Mouse (Mus musculus) G1E (cell line): ENCODE data around the gene Rbm44. TPM values are rescaled to one million over a fixed set of nuclear protein-coding genes. Genes with fewer than 3 reads are reported as not detected.
A peak's percentile ranks its signal among the peaks of the same experiment; 100 is the strongest.

Experiments used
- ATAC-seq: 2 replicates; pipeline ENCODE4 v1.8.0; 2016; ENCODE audit warnings: mild to moderate bottlenecking; ENCODE audit not compliant: insufficient number of reproducible peaks, poor library complexity, low FRiP score, severe bottlenecking; ENCODE audit errors: extremely low read depth
- DNase-seq: peaks from one replicate; pipeline ENCODE4 v3.0.0; 2012; ENCODE audit warnings: low spot score
- H3K27me3 ChIP-seq: 2 replicates; pipeline ENCODE4 v1.6.1; 2012; ENCODE audit warnings: mild to moderate bottlenecking, low read length, inconsistent platforms; ENCODE audit not compliant: insufficient read depth
- H3K36me3 ChIP-seq: replicated peaks from 2 replicates; pipeline ENCODE3; 2012; ENCODE audit warnings: mild to moderate bottlenecking, inconsistent platforms
- H3K4me1 ChIP-seq: 2 replicates; pipeline ENCODE4 v1.6.1; 2012; ENCODE audit warnings: low read depth, low read length, inconsistent platforms, mixed read lengths; ENCODE audit not compliant: insufficient read depth
- H3K4me3 ChIP-seq: 2 replicates; pipeline ENCODE4 v1.5.1; 2012; ENCODE audit warnings: low read depth, mild to moderate bottlenecking, inconsistent platforms, low read length, moderate library complexity, mixed read lengths
- H3K9me3 ChIP-seq: replicated peaks from 2 replicates; pipeline ENCODE4 v1.6.1; 2012; ENCODE audit warnings: inconsistent platforms
- CTCF ChIP-seq: IDR thresholded peaks from 2 replicates; pipeline ENCODE4 v1.5.1; 2012; ENCODE audit warnings: low read depth, low read length, inconsistent platforms, mixed read lengths
- GATA1 ChIP-seq: IDR thresholded peaks from 2 replicates; pipeline ENCODE4 v1.6.1; 2012; ENCODE audit warnings: borderline replicate concordance, low read length, inconsistent platforms, mixed read lengths
- GATA2 ChIP-seq: IDR thresholded peaks from 2 replicates; pipeline ENCODE4 v1.6.1; 2012; ENCODE audit warnings: low read depth, low read length, inconsistent platforms, borderline replicate concordance
- POLR2AphosphoS5 ChIP-seq: IDR thresholded peaks from 2 replicates; pipeline ENCODE4 v1.6.1; 2012; ENCODE audit warnings: low read depth, low read length, inconsistent platforms; ENCODE audit not compliant: insufficient replicate concordance
- TAL1 ChIP-seq: conservative IDR thresholded peaks from 2 replicates; pipeline ENCODE4 v1.6.1; 2012; ENCODE audit warnings: low read depth, low read length, inconsistent platforms, mixed read lengths
- polyA plus RNA-seq: library from polyadenylated mRNA; stranded (reverse); fragments of >175 nt; gene quantifications from 2 replicates; pipeline ENCODE4 v1.2.3, GENCODE M21; 2012
- total RNA-seq, 2 experiments: library from RNA; stranded (forward) in 1 of 2; stranded (reverse) in 1 of 2; fragments of 200-1000 nt in 1 of 2; fragments of >200 nt in 1 of 2; fragmentation: Nextera tagmentation in 1 of 2; gene quantifications; 2 replicates each; pipeline ENCODE4 v1.2.3; 2014 to 2017

Gene Rbm44
- total and polyA plus RNA-seq, 3 experiments, result 0.27 TPM; not detected in 2

GRCm38 (mm10) chr1:91209343-91209742, 64.5 kb downstream of the Rbm44 start:
- TF ChIP-seq TAL1 (no peak), CTCF (no peak), GATA1 (no peak), POLR2AphosphoS5 (no peak), GATA2 (no peak)
- H3K9me3 ChIP-seq, result no peaks in the 10 kb centered on the region
- no peaks in the 10 kb centered on the region for H3K4me1 ChIP-seq
- no peak overlapping the region for H3K4me3 ChIP-seq
- ATAC-seq, result no peak
- no peak for DNase-seq
- H3K36me3 ChIP-seq, result no peaks in the 10 kb centered on the region
- no peaks in the 10 kb centered on the region; the same call in 1 of the 2 replicates for H3K27me3 ChIP-seq

DNA sequence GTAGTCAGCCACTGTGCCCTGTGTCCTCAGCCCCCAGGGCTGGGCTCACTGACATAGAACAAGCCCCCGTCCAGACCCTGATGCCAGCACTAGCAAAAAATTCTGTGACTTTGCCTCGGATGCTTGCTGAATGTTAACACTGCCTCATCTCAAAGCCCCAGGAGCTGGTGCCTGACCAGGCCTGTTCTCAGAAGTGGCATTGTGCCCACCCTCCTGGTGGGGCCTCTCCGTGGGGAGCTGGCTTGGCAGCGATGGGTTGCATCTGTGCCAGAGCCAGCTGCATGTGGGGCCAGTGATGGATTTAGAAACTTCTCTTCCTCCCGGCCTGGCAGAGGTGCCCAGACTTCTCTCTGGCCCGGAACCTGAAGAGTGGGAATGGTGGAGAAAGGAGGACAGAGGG, 64.9 kb downstream of the Rbm44 start:
- Histone ChIP-seq H3K27me3 (no peaks in the 10 kb centered on the region; the same call in 1 of the 2 replicates), H3K4me1 (no peaks in the 10 kb centered on the region), H3K9me3 (no peaks in the 10 kb centered on the region), H3K36me3 (no peaks in the 10 kb centered on the region), H3K4me3 (no peak overlapping the region)
- ATAC-seq (no peak), DNase-seq (no peak)
- TF ChIP-seq GATA2 (no peak), POLR2AphosphoS5 (no peak)

- ATAC-seq, result no peak
- no peaks in the 10 kb centered on the region for H3K9me3 ChIP-seq
- no peak for DNase-seq
- no peaks in the 10 kb centered on the region for H3K4me1 ChIP-seq
- no peak for TF ChIP-seq GATA1
- TF ChIP-seq CTCF, result peak; percentile 20; the same call in 1 of the 2 replicates
- TF ChIP-seq POLR2AphosphoS5, result no peak
- no peak for TF ChIP-seq TAL1
- TF ChIP-seq GATA2, result no peak
- no peaks in the 10 kb centered on the region; the same call in 1 of the 2 replicates for H3K27me3 ChIP-seq
- H3K4me3 ChIP-seq, result no peak overlapping the region
- H3K36me3 ChIP-seq, result no peaks in the 10 kb centered on the region
Observed at GRCm38 (mm10) chr1:91211099-91211498, 66.2 kb downstream of the Rbm44 start.

- Histone ChIP-seq H3K4me3 (no peak overlapping the region), H3K27me3 (no peaks in the 10 kb centered on the region; the same call in 1 of the 2 replicates), H3K36me3 (no peaks in the 10 kb centered on the region), H3K4me1 (no peaks in the 10 kb centered on the region), H3K9me3 (no peaks in the 10 kb centered on the region)
- TF ChIP-seq POLR2AphosphoS5 (no peak), GATA2 (no peak), TAL1 (no peak), CTCF (no peak; the same call in 1 of the 2 replicates), GATA1 (no peak)
- DNase-seq (no peak), ATAC-seq (no peak)
Observed at GRCm38 (mm10) chr1:91211591-91212008, 66.7 kb downstream of the Rbm44 start.

- H3K27me3 ChIP-seq, result no peaks in the 10 kb centered on the region; the same call in 1 of the 2 replicates
- no peak for TF ChIP-seq GATA1
- TF ChIP-seq CTCF, result no peak
- H3K4me1 ChIP-seq, result no peaks in the 10 kb centered on the region
- H3K4me3 ChIP-seq, result no peak overlapping the region
- DNase-seq (no peak), ATAC-seq (no peak)
- no peaks in the 10 kb centered on the region for H3K9me3 ChIP-seq
- no peaks in the 10 kb centered on the region for H3K36me3 ChIP-seq
Observed at GRCm38 (mm10) chr1:91215264-91215663, 70.4 kb downstream of the Rbm44 start.

GRCm38 (mm10) chr1:91215981-91216380, 71.1 kb downstream of the Rbm44 start:
- Histone ChIP-seq H3K27me3 (no peaks in the 10 kb centered on the region; the same call in 1 of the 2 replicates), H3K9me3 (no peaks in the 10 kb centered on the region), H3K4me3 (no peak overlapping the region), H3K36me3 (no peaks in the 10 kb centered on the region), H3K4me1 (no peaks in the 10 kb centered on the region)
- no peak for DNase-seq
- ATAC-seq, result no peak
- TF ChIP-seq POLR2AphosphoS5 (no peak), GATA2 (no peak), CTCF (no peak), GATA1 (no peak), TAL1 (no peak)
